Mouse (Mus musculus): ENCODE results near the gene Fam114a1.

- TF ChIP-seq EP300 (IDR thresholded peaks at IDR 0.05; ENCODE audit: low read depth) (no peak), CTCF (IDR thresholded peaks at IDR 0.05; ENCODE audit: low read depth) (no peak)
Measured at GRCm38 (mm10) chr5:65024641-65025040, 54.8 kb downstream of the Fam114a1 start.

Measured in liver, embryonic 14.5 days (tissue).